Mouse (Mus musculus) embryo, embryonic 11.5 days (tissue): ENCODE data around the gene Sdk2.

Source experiments
- DNase-seq: peaks from one replicate; pipeline ENCODE4 v3.0.0-alpha.2; 2012; ENCODE audit warnings: low read depth, low spot score

The Sdk2 gene

DNA sequence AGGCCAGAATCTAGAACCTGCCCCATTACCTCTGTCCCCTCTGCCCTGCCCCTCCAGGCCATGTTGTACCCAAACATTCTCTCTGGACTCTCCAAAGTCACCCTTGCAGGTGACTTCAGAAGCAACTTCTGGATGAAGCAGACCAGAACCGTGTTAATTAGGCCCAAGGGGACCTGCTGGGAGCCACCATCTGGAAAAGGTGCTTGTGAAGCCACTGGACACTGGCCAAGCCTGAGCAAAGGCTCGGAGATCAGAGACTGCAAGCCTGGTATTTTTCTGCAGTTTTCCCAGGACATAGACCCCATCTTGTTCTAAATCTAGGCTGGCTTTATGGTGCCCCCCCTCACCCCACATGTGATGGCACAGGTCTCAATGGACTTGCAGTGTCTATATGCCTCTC lies 138.0 kb downstream of the Sdk2 start:
- no peak for DNase-seq

DNA sequence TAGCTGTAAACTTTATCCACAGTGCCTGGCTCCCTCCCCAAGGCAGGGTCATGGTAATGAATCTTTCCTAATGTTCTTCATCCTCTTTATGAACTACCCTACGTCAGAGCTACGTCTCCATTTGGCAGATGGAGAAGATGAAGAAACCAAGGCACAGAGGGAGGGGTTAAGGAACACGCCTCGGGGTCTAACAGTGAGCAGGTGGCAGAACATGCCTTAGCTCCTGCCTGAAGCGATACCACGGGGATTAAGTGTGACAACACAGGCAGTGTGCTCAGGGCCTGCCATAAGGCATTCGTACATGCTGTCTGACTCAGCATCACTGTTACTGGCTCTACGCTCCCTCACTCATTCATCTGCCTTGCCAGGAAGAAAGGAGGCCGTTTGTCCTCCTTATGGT lies 138.6 kb downstream of the Sdk2 start:
- no peak for DNase-seq

GRCm38 (mm10) chr11:113927826-113928225 lies 139.0 kb downstream of the Sdk2 start:
- no peak for DNase-seq

DNA sequence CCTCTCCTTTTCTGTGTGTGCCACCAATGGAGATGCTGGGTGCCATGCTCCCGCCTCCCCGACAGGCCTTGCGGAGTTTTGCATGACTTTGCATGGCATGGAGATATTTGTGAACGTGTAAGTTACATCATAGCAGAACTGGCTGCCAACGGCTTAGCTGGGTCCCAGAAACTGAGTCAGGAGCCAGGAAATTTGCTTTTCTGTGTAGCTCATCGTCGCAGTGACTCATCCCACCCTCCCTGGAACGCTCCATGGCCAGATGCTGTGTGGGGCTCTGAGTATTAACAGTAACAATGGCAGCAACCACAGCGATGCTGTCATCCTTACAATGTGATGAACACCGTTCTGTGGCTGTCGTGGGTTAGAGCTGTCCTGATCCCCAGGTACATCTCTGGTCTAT lies 139.6 kb downstream of the Sdk2 start:
- no peak for DNase-seq

- no peak for DNase-seq
Measured at GRCm38 (mm10) chr11:113923137-113923536, 143.7 kb downstream of the Sdk2 start.

DNA sequence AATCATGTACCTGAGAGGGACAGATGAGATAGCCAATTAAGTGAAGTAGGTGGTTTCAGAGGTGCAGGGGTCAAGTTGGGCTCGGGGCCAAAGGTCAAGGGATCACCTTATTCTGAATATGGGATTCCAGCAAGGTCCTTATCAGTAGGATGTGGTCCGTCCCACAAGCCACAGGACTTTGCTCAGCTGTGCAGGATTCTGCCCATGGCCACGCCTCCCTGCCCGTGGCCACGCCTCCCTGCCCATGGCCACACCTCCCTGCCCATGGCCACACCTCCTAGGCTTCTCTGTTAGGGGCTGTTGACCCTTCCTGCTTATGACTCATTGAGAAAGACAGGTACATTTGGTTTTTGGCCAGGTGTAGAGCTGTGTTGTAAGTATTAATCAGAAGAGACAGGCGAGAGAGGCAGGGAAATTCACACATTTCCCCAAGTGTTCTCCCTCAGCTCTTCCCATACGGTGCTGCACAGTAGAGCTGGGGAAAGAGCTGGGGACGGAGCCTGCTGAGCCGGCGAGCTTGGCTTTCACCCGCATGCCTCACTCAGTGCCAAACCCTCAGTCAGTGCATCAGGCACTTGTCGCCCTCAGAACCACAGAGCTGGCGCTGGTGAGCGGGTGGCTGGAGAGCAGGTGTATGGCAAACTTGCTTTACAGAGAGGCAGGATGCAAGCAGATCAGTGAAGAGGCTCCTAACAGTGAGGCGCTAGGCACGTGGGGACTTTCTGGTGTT lies 163.6 kb downstream of the Sdk2 start:
- DNase-seq, result no peak

GRCm38 (mm10) chr11:113901906-113902305 lies 164.9 kb downstream of the Sdk2 start:
- no peak for DNase-seq

- no peak for DNase-seq
Measured at GRCm38 (mm10) chr11:113898671-113899070, 168.2 kb downstream of the Sdk2 start.

DNA sequence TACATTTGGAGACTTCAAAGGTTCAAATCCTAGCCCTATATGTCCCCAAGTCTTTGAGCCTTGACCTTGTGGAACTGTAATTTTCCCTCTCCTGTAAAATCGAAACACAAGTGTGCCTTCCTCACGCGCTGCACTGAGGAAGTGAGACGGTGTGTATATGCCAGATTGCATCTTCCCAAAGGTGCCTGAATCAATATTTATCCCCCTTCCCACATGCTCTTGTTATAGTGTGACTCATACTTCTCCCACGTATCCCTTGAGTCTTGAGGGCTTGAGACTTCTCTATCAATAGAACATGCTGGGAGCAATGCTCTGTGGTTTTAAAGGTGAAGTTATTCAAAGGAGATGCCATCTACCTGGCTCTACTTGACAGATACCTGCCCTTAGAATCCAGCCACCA lies 170.8 kb downstream of the Sdk2 start:
- no peak for DNase-seq

- peak; percentile 13 for DNase-seq
Measured at GRCm38 (mm10) chr11:113892924-113893323, 173.9 kb downstream of the Sdk2 start.

- peak; percentile 14 for DNase-seq
Measured at GRCm38 (mm10) chr11:113892067-113892466, 174.8 kb downstream of the Sdk2 start.

- no peak for DNase-seq
Measured at GRCm38 (mm10) chr11:113888156-113888750, 178.6 kb downstream of the Sdk2 start.

GRCm38 (mm10) chr11:113886299-113886698 lies 180.5 kb downstream of the Sdk2 start:
- no peak for DNase-seq

- DNase-seq, result no peak
Measured at GRCm38 (mm10) chr11:113884962-113885361, 181.9 kb downstream of the Sdk2 start.

DNA sequence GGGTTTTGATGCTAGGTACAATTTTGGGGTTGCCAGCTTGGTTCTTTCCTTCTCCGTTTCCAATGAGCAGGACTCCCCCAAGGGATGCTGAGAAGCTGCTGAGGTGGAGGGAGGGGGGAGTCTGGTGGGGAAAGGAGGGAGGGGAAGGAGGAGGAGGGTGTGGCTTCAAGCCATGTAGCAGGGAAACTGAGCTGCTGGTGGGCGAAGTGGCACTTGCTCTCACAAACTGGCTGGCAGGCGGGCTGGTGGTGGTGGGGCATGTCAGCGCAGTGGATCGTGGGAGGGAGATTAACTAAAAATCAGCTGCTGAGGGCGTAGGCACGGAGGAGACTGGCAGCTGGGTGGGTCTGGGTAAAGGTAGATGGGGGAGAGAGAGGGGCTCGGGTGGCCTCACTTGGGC lies 183.8 kb downstream of the Sdk2 start:
- no peak for DNase-seq

DNA sequence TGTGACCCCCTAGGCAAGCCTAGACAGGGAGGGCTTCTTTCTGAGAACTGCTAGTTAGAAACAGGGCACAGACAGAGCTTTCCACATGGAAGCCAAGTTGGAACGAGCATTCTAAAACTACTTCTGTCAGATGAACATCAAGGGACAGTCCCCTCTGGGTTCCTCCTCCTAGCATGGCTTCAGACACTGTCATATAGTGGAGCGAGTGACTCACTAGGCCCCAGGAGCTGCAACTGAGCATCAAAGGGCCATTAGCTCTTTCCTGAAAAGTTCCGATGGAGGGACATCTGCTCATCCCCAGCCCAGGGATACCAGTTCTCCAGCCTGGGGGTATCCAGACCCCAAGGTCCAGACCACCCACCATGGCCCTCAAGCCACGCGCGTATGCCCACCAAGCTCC lies 185.0 kb downstream of the Sdk2 start:
- no peak for DNase-seq

- DNase-seq, result no peak
Measured at GRCm38 (mm10) chr11:113867066-113867465, 199.8 kb downstream of the Sdk2 start.

GRCm38 (mm10) chr11:113865627-113866026 lies 201.2 kb downstream of the Sdk2 start:
- peak; percentile 79 for DNase-seq

DNA sequence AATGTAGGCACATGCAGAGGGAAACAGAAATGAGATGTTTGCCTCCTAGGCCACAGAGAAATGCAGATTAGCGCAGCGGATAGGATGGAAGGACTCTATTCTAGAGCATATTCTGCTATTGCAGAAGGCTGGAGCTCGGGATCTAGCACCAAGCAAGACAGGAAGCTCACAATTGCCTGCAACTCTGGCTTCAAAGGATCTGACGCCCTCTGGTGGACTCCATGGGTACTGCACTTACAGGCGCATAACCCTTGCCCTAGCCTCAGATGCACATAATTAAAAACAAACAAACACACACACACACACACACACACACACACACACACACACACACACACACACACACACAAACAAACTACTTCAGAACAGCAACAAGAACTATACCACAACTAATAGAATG lies 203.4 kb downstream of the Sdk2 start:
- DNase-seq, result no peak

DNA sequence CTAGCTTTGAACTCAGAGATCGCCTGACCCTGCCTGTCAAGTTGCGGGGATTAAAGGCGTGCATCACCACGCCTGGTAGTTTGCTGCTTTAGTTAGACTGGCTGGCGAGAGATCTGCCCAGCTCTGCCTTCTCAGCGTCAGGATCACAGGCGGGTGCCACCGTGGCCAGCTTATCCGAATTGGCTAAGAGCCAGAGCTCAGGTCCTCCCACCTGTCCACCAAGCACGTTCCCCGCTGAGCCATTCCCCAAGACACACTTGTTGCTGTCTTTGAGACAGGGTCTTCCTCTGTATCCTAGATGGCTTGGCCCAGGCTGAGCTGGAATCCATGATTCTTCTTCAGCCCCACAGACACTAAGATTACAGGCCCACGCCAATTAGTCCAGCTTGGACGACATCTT lies 211.2 kb downstream of the Sdk2 start:
- no peak for DNase-seq

- DNase-seq, result no peak
Measured at GRCm38 (mm10) chr11:113851750-113852149, 215.1 kb downstream of the Sdk2 start.

- DNase-seq, result no peak
Measured at GRCm38 (mm10) chr11:113849322-113849721, 217.5 kb downstream of the Sdk2 start.

- DNase-seq, result no peak
Measured at GRCm38 (mm10) chr11:113843920-113844319, 222.9 kb downstream of the Sdk2 start.

DNA sequence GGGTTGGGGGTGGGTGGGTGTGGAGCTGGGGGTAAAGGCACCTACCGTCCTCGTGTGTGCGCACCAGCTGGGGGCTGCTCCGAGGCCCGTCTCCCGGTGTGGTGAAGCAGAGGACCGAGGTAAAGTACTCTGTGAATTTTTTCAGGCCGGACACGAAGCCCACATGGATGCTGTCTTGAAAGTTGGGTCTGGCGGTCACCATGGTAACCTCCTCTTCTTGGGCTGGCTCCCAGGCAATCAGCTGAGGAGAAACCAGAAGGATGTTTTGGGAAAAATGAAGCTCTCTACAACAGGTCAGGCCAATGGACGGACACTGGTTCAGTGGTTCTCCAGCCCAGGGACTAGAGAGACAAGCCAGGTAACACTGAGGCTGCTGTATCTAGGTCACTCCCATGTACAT lies 224.0 kb downstream of the Sdk2 start:
- no peak for DNase-seq
